Mouse (Mus musculus): ENCODE data around the gene Esrp2. TPM values are rescaled to one million over a fixed set of nuclear protein-coding genes. Genes with fewer than 3 reads are reported as not detected.

Esrp2 gene
- polyA plus RNA-seq, 1 experiment from 2014 or later, result 9.1 TPM

- no peaks in the 10 kb centered on the region for H3K27me3 ChIP-seq (ENCODE audit: control insufficient read depth, insufficient read depth, low read length)
- no peak overlapping the region for H3K9ac ChIP-seq (ENCODE audit: low read depth, low read length)
- H3K9me3 ChIP-seq (ENCODE audit: control insufficient read depth, low read length), result no peaks in the 10 kb centered on the region; the same call in 1 of the 2 replicates
- H3K4me3 ChIP-seq (ENCODE audit: low read length), result no peak overlapping the region
- H3K4me1 ChIP-seq (ENCODE audit: control insufficient read depth, insufficient read depth, low read length), result no peaks in the 10 kb centered on the region
- WGBS, result 92% methylated on average over 3 of the region's 3 CpGs
- H3K27ac ChIP-seq (ENCODE audit: low read depth, low read length), result no peak overlapping the region
- H3K4me2 ChIP-seq (replicated peaks; ENCODE audit: low read depth, low read length), result no peak overlapping the region
- peaks cover 18% of the 10 kb centered on the region; the same call in 1 of the 2 replicates for H3K36me3 ChIP-seq (ENCODE audit: control insufficient read depth, insufficient read depth, low read length)
- ATAC-seq (ENCODE audit: low FRiP score, low TSS enrichment), result no peak
These were observed 20.9 kb downstream of the Esrp2 start for GRCm38 (mm10) chr8:106115897-106116296.

GRCm38 (mm10) chr8:106112514-106112913, 24.3 kb downstream of the Esrp2 start:
- WGBS, result 93% methylated on average over 1 of the region's 1 CpGs
- ATAC-seq (ENCODE audit: low FRiP score, low TSS enrichment), result no peak
- no peak overlapping the region for H3K9ac ChIP-seq (ENCODE audit: low read depth, low read length)
- no peaks in the 10 kb centered on the region for H3K4me1 ChIP-seq (ENCODE audit: control insufficient read depth, insufficient read depth, low read length)
- H3K9me3 ChIP-seq (ENCODE audit: control insufficient read depth, low read length), result no peaks in the 10 kb centered on the region; the same call in 1 of the 2 replicates
- no peak overlapping the region for H3K27ac ChIP-seq (ENCODE audit: low read depth, low read length)
- H3K36me3 ChIP-seq (ENCODE audit: control insufficient read depth, insufficient read depth, low read length), result peaks cover 29% of the 10 kb centered on the region
- H3K4me3 ChIP-seq (ENCODE audit: low read length), result no peak overlapping the region
- H3K4me2 ChIP-seq (replicated peaks; ENCODE audit: low read depth, low read length), result no peak overlapping the region
- H3K27me3 ChIP-seq (ENCODE audit: control insufficient read depth, insufficient read depth, low read length), result no peaks in the 10 kb centered on the region

GRCm38 (mm10) chr8:106112041-106112440, 24.7 kb downstream of the Esrp2 start:
- Histone ChIP-seq H3K4me1 (ENCODE audit: control insufficient read depth, insufficient read depth, low read length) (no peaks in the 10 kb centered on the region), H3K9me3 (ENCODE audit: control insufficient read depth, low read length) (no peaks in the 10 kb centered on the region; the same call in 1 of the 2 replicates), H3K4me2 (replicated peaks; ENCODE audit: low read depth, low read length) (no peak overlapping the region), H3K36me3 (ENCODE audit: control insufficient read depth, insufficient read depth, low read length) (peaks cover 27% of the 10 kb centered on the region), H3K27me3 (ENCODE audit: control insufficient read depth, insufficient read depth, low read length) (no peaks in the 10 kb centered on the region), H3K4me3 (ENCODE audit: low read length) (no peak overlapping the region), H3K9ac (ENCODE audit: low read depth, low read length) (no peak overlapping the region), H3K27ac (ENCODE audit: low read depth, low read length) (no peak overlapping the region)
- WGBS, result 72% methylated on average over 2 of the region's 2 CpGs
- no peak for ATAC-seq (ENCODE audit: low FRiP score, low TSS enrichment)

- Histone ChIP-seq H3K36me3 (ENCODE audit: control insufficient read depth, insufficient read depth, low read length) (peaks cover 34% of the 10 kb centered on the region), H3K4me3 (ENCODE audit: low read length) (no peak overlapping the region), H3K27ac (ENCODE audit: low read depth, low read length) (no peak overlapping the region)
These were observed 28.0 kb downstream of the Esrp2 start for GRCm38 (mm10) chr8:106108729-106109128.

GRCm38 (mm10) chr8:106108080-106108479, 28.7 kb downstream of the Esrp2 start:
- H3K9me3 ChIP-seq (ENCODE audit: control insufficient read depth, low read length), result no peaks in the 10 kb centered on the region
- H3K36me3 ChIP-seq (ENCODE audit: control insufficient read depth, insufficient read depth, low read length), result peaks cover 40% of the 10 kb centered on the region
- H3K4me2 ChIP-seq (replicated peaks; ENCODE audit: low read depth, low read length), result no peak overlapping the region
- no peaks in the 10 kb centered on the region for H3K4me1 ChIP-seq (ENCODE audit: control insufficient read depth, insufficient read depth, low read length)
- no peaks in the 10 kb centered on the region for H3K27me3 ChIP-seq (ENCODE audit: control insufficient read depth, insufficient read depth, low read length)
- H3K27ac ChIP-seq (ENCODE audit: low read depth, low read length), result no peak overlapping the region
- no peak overlapping the region for H3K9ac ChIP-seq (ENCODE audit: low read depth, low read length)
- H3K4me3 ChIP-seq (ENCODE audit: low read length), result no peak overlapping the region
- no peak for ATAC-seq (ENCODE audit: low FRiP score, low TSS enrichment)
- 98% methylated on average over 4 of the region's 4 CpGs for WGBS

More at GRCm38 (mm10) chr8:106108729-106109128, 28.0 kb downstream of the Esrp2 start:
- ATAC-seq (ENCODE audit: low FRiP score, low TSS enrichment), result no peak
- Histone ChIP-seq H3K9me3 (ENCODE audit: control insufficient read depth, low read length) (no peaks in the 10 kb centered on the region), H3K9ac (ENCODE audit: low read depth, low read length) (no peak overlapping the region), H3K4me1 (ENCODE audit: control insufficient read depth, insufficient read depth, low read length) (no peaks in the 10 kb centered on the region), H3K27me3 (ENCODE audit: control insufficient read depth, insufficient read depth, low read length) (no peaks in the 10 kb centered on the region), H3K4me2 (replicated peaks; ENCODE audit: low read depth, low read length) (no peak overlapping the region)
- WGBS, result 98% methylated on average over 3 of the region's 3 CpGs

GRCm38 (mm10) chr8:106106193-106106592, 30.6 kb downstream of the Esrp2 start:
- Histone ChIP-seq H3K27ac (ENCODE audit: low read depth, low read length) (no peak overlapping the region), H3K9me3 (ENCODE audit: control insufficient read depth, low read length) (no peaks in the 10 kb centered on the region), H3K9ac (ENCODE audit: low read depth, low read length) (no peak overlapping the region), H3K4me2 (replicated peaks; ENCODE audit: low read depth, low read length) (no peak overlapping the region), H3K36me3 (ENCODE audit: control insufficient read depth, insufficient read depth, low read length) (peaks cover 53% of the 10 kb centered on the region), H3K4me1 (ENCODE audit: control insufficient read depth, insufficient read depth, low read length) (no peaks in the 10 kb centered on the region), H3K4me3 (ENCODE audit: low read length) (no peak overlapping the region), H3K27me3 (ENCODE audit: control insufficient read depth, insufficient read depth, low read length) (no peaks in the 10 kb centered on the region)
- ATAC-seq (ENCODE audit: low FRiP score, low TSS enrichment), result no peak
- 82% methylated on average over 1 of the region's 1 CpGs for WGBS

GRCm38 (mm10) chr8:106103888-106104287, 32.9 kb downstream of the Esrp2 start:
- WGBS, result 92% methylated on average over 2 of the region's 2 CpGs
- Histone ChIP-seq H3K9me3 (ENCODE audit: control insufficient read depth, low read length) (no peaks in the 10 kb centered on the region), H3K4me1 (ENCODE audit: control insufficient read depth, insufficient read depth, low read length) (no peaks in the 10 kb centered on the region), H3K4me3 (ENCODE audit: low read length) (no peak overlapping the region), H3K36me3 (ENCODE audit: control insufficient read depth, insufficient read depth, low read length) (peaks cover 50% of the 10 kb centered on the region), H3K27ac (ENCODE audit: low read depth, low read length) (no peak overlapping the region), H3K4me2 (replicated peaks; ENCODE audit: low read depth, low read length) (no peak overlapping the region), H3K9ac (ENCODE audit: low read depth, low read length) (no peak overlapping the region), H3K27me3 (ENCODE audit: control insufficient read depth, insufficient read depth, low read length) (no peaks in the 10 kb centered on the region)
- no peak for ATAC-seq (ENCODE audit: low FRiP score, low TSS enrichment)

- Histone ChIP-seq H3K9ac (ENCODE audit: low read depth, low read length) (no peak overlapping the region), H3K9me3 (ENCODE audit: control insufficient read depth, low read length) (no peaks in the 10 kb centered on the region), H3K4me3 (ENCODE audit: low read length) (no peak overlapping the region), H3K4me1 (ENCODE audit: control insufficient read depth, insufficient read depth, low read length) (no peaks in the 10 kb centered on the region), H3K36me3 (ENCODE audit: control insufficient read depth, insufficient read depth, low read length) (peaks cover 41% of the 10 kb centered on the region), H3K27ac (ENCODE audit: low read depth, low read length) (no peak overlapping the region), H3K4me2 (replicated peaks; ENCODE audit: low read depth, low read length) (no peak overlapping the region), H3K27me3 (ENCODE audit: control insufficient read depth, insufficient read depth, low read length) (no peaks in the 10 kb centered on the region)
- ATAC-seq (ENCODE audit: low FRiP score, low TSS enrichment), result no peak
- 96% methylated on average over 4 of the region's 4 CpGs for WGBS
These were observed 34.5 kb downstream of the Esrp2 start for GRCm38 (mm10) chr8:106102321-106102720.
